Mouse (Mus musculus) layer of hippocampus, adult 8-10 months (tissue): ENCODE data around the gene Dazap1. TPM values are rescaled to one million over a fixed set of nuclear protein-coding genes. Genes with fewer than 3 reads are reported as not detected.
"Not testable (repeated sequence)": the region's sequence is repeated elsewhere in the genome, so short reads cannot be mapped to it uniquely, and the experiment has no call there.

ENCODE experiments used
- DNase-seq, 2 experiments: peaks; one replicate each; pipeline ENCODE4 v3.0.0; 2022; ENCODE audit warnings: low spot score in 2 of 2
- total RNA-seq, 4 experiments: library from RNA; stranded (reverse); gene quantifications; 2 replicates each; pipeline ENCODE4 v1.2.4; 2022

Gene Dazap1
- 10 to 100 TPM; 84.8 to 98.3 (median 91.6) TPM for total RNA-seq

DNA sequence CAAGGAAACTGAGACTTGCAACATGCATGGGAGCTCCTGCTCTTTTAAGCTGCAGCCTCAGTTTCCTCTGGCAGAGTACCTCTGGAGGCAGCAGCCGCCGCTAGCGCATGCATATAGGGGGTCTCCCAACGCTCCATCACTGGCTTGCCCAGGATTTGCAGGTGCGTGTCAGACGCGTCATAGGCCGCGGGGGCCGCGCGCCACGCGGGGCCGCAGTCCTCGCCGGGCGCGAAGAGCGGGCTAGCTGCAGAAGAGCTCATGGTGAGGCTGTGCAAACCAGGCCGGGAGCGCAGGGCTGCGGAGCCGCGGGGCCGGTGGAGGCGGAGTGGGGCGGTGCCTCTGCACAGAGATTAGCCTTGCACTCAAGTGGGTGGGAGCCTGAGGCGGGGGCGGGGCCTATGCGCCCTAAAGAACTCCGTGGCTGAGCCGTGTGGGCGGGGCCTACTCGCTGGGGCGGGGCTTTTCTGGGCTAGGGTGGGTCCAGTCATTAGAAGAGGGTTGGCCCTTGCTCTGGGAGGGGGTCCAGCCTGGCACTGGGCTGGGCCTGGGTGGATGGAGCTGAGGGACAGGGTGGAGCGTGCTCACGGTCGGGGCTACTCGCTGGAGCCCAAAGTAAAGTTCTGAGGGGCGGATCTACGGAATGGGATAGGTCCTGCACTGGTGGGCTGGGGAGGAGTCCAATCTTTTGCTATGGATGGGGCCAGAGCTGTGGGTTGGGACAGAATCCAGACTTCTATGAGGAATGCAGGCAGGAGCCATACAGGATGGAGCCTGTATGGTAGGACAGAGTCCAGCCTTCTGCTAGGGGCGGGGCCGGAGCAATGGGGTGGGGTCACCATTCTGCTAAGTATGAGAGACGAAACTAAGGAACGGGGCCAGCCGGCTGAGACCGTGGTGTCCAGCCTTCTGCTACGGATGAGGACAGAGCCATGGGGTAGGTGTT lies at the start of gene Dazap1, which contains the start of gene Gamt:
Dazap1 (plus strand) TSS at position 845 of the 943 bp plus-strand sequence.
Gamt (minus strand) TSS at position 371 of the 943 bp plus-strand sequence.
- DNase-seq: peak; percentile 90 to 91

DNA sequence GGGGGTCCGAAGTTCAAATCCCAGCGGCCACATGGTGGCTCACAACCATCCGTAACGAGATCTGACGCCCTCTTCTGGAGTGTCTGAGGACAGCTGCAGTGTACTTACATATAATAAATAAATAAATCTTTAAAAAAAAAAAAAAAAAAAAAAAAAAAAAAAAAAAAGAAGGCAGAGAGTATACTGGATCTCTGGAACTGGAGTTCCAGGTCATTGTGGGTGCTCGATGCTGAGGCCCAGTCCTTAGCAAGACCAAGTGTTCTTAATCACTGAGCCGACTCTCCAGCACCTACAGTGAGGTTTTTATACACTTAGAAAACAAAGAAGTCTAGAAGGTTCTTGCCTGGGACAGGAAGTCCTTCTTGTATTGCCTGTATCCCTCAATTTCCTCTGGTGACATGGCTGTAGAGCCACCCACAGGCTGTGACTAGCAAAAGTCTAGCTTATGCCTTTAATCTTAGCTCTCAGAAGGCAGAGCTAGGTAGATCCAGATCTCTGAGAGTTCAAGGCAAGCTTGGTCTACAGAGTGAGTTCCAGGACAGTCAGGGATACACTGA lies 49.7 kb upstream of the Dazap1 start:
- DNase-seq: not testable (repeated sequence)

- DNase-seq: no peak
Measured at GRCm38 (mm10) chr10:80215048-80215772, 46.1 kb upstream of the Dazap1 start.

- DNase-seq: no peak
Measured at GRCm38 (mm10) chr10:80220676-80221075, 40.6 kb upstream of the Dazap1 start.

DNA sequence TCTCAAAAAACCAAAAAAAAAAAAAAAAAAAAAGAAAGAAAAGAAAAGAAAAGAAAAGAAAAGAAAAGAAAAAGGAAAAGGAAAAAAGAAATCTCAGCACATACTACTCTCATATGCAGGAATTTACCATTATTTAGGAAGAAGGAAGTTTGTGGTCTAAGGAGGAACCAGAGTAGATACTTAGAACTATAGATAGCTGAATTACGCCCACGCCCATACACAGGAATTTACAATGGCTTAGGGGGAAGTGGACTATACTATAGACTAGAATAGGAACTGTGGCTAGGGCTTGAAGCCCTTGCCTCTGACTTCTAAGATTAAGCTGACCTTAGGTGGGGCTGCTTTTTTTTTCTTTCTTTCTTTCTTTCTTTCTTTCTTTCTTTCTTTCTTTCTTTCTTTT lies 38.1 kb upstream of the Dazap1 start:
- DNase-seq: not testable (repeated sequence)

DNA sequence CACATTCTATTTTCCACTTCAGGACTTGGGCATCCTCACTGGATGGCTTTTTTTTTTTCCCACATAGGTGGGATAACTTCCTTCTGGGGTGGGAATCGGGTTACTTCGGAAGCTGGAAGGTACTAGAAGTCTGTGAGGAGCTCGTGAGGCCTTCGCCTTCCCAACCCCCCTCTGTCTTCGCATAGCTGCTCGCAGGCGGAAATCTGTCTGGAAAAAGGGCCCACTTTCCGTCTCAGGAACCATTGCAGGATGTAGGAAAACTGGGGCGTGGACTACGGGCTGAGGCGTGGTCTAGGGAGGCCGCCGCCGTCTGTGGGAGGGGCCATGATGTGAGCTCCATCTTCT lies 35.2 kb upstream of the Dazap1 start:
- no peak for DNase-seq

- DNase-seq: peak; percentile 99
Measured at GRCm38 (mm10) chr10:80226416-80227165, 34.7 kb upstream of the Dazap1 start, which contains the start of gene Mum1. TSS of gene Mum1 (plus strand) at chr10:80226434.

GRCm38 (mm10) chr10:80227166-80227539 lies 34.1 kb upstream of the Dazap1 start:
- no peak for DNase-seq

DNA sequence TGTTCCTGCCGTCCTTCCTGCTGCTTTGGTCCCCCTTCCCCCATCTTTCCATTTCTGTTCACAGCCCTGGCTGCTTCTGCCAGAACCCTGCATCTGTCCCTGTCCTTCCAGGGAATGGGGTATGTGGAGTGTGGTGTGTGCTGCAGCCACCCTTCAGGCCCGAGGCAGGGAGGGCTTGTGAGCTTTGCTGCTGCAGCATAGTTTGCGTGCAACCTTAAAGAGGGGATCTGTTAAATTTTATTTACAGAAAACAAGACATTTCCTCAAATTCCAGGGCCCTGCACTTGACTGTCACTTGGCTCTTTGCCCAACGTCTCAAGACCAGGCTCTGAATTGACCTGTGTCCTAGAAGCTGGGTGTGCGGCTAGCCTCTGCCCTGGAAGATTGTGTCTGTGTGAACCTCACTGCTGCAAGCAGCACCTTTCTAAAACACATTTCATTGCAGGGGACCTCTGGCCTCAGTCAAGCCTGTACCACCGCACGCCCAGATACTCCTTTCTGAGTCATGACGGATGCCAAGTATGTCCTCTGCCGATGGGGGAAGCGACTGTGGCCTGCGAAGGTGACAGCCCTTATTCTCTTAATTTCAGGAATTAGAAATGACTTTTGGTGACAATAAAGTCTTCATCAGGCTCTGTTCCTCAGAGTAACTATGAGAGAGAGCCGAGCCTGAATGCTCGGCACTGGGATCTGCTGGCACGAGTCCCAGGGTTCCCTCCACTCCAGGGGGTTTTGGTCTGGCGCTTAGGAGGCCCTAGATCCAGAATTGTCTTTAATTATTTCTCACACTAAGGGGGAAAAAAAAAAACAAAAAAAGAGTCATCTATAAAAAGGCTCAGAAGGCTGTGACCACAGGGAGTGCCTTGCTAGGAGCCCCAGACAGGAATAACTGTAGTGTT lies 33.2 kb upstream of the Dazap1 start:
- DNase-seq: peak in 1 of 2 experiments; percentile 17

- DNase-seq: no peak
Measured at GRCm38 (mm10) chr10:80236145-80236825, 25.0 kb upstream of the Dazap1 start.

- DNase-seq: no peak
Measured at GRCm38 (mm10) chr10:80237020-80237419, 24.3 kb upstream of the Dazap1 start.

DNA sequence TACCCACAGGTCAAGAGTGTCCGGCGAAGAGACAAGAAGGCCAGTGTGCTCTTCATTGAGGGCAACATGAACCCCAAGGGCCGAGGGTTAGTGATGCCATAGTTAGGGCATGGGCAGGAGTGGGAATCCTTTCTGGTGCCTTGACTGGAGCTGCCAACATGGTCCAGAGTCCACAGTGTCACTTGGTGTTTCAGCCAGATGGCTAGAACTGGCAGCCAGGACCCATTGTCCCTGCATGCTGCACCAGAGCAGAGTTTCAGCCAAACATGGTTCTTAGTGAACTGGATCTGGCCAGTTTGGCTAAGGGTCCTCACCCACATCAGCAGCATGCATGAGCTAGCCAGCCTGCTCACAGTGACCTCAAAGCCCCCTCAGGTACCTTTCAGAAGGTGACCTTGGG lies 23.0 kb upstream of the Dazap1 start:
- DNase-seq: no peak

GRCm38 (mm10) chr10:80239791-80240190 lies 21.5 kb upstream of the Dazap1 start:
- no peak for DNase-seq

- no peak for DNase-seq
Measured at GRCm38 (mm10) chr10:80242088-80242487, 19.2 kb upstream of the Dazap1 start.

DNA sequence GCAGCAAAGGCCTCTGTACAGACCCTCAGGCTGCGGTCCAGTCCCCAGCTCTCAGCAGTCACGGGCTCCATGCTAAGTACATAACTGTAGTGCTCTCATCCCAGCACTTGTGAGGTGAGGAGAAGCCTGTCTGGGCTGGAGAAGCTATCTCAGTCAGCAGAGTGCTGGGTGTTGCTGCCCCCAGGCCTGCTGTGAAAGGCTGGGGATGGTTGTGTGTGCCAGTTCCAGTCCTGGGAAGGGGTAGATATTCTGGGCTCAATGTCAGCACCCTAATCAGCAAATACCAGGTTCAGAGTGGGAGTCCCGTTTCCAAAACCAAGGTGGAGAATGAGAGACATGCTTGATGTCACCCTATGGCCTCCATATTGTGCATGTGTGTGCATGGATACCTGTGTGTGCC lies 18.7 kb upstream of the Dazap1 start:
- no peak for DNase-seq

DNA sequence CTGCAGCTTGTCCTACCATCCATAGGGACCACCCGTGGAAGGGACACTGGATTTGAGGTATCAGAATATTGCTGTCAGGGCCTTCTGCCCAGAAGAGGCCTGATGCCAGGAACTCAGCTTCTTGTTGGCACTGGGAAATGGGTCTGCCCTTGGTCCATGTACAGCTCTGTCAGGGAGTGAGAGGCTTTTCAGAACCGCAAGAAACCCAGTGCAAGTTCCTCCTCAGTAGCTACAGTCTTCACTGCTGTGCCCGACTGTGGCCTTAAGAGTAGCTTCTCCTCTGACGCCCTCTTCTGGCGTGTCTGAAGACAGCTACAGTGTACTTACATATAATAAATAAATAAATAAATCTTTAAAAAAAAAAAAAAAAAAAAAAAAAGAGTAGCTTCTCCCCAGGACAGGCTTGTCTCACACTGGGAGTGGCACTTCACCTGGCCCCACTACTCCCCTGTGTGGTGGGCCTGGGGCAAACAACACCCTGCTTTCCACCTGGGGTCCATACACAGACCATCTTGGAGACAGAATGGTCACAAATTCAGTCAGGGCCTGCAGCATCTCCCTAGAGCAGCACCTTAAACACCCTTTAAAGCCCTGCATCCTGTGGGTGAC lies 16.4 kb upstream of the Dazap1 start:
- DNase-seq: no peak

DNA sequence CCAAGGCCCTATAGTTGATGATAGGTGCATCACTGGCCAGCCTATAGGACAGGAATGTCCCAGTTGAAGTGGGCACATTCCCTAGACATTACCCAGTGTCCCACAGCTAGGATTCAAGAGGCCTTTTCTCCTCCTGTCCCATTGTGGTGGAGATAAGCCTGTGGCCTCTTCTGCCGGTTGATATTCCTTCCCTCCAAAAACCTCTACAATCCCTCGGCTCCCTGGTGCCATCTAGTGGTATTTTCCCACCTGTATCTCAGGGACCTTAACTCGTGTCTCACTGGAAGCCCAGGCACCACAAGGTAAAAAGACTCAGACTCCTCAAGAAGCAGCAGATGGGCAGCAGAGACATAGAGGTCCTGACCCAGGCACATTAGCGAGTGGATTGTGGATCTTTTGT lies 15.7 kb upstream of the Dazap1 start:
- DNase-seq: peak in 1 of 2 experiments; percentile 79

- DNase-seq: no peak
Measured at GRCm38 (mm10) chr10:80247849-80248248, 13.4 kb upstream of the Dazap1 start.

GRCm38 (mm10) chr10:80248437-80248836 lies 12.8 kb upstream of the Dazap1 start:
- DNase-seq: not testable (repeated sequence)
